Mouse (Mus musculus) 3134 (cell line): ENCODE data around the gene Cxcr5.

Experiments used
- DNase-seq: peaks from one replicate; pipeline ENCODE4 v3.0.0-alpha.2; 2011; ENCODE audit warnings: low spot score; ENCODE audit not compliant: insufficient read length; ENCODE audit errors: extremely low read depth

The Cxcr5 gene

GRCm38 (mm10) chr9:44483041-44483509 is 78.6 kb downstream of the Cxcr5 start:
- no peak for DNase-seq

GRCm38 (mm10) chr9:44482552-44482951 is 79.1 kb downstream of the Cxcr5 start, which contains the start of gene Bcl9l:
Gene Bcl9l, plus strand, starts transcription at chr9:44482825.
- DNase-seq = peak; percentile 91

GRCm38 (mm10) chr9:44482112-44482511 is 79.6 kb downstream of the Cxcr5 start:
- DNase-seq = no peak

GRCm38 (mm10) chr9:44479628-44480428 is 81.8 kb downstream of the Cxcr5 start:
- peak; percentile 86 for DNase-seq

GRCm38 (mm10) chr9:44478959-44479605 is 82.6 kb downstream of the Cxcr5 start:
- DNase-seq = peak; percentile 85

GRCm38 (mm10) chr9:44478229-44478921 is 83.3 kb downstream of the Cxcr5 start:
- DNase-seq = peak; percentile 85

GRCm38 (mm10) chr9:44477339-44478228 is 84.1 kb downstream of the Cxcr5 start:
- DNase-seq = peak; percentile 39

GRCm38 (mm10) chr9:44475936-44476335 is 85.7 kb downstream of the Cxcr5 start:
- DNase-seq = no peak

GRCm38 (mm10) chr9:44474327-44474726 is 87.3 kb downstream of the Cxcr5 start:
- no peak for DNase-seq

- DNase-seq = no peak
These were observed 88.5 kb downstream of the Cxcr5 start for GRCm38 (mm10) chr9:44473184-44473583.

GRCm38 (mm10) chr9:44468800-44469199 is 92.9 kb downstream of the Cxcr5 start:
- DNase-seq = no peak

GRCm38 (mm10) chr9:44468224-44468623 is 93.5 kb downstream of the Cxcr5 start:
- DNase-seq = no peak

GRCm38 (mm10) chr9:44461950-44462349 is 99.7 kb downstream of the Cxcr5 start:
- no peak for DNase-seq
